Mouse (Mus musculus): ENCODE measurements at regions not wholly inside any gene's neighbourhood (a gene's known extent, or its start where the extent isn't known, plus 50 kb on each side); places are given as distances from the start of the nearest gene placed in this dataset.

DNA sequence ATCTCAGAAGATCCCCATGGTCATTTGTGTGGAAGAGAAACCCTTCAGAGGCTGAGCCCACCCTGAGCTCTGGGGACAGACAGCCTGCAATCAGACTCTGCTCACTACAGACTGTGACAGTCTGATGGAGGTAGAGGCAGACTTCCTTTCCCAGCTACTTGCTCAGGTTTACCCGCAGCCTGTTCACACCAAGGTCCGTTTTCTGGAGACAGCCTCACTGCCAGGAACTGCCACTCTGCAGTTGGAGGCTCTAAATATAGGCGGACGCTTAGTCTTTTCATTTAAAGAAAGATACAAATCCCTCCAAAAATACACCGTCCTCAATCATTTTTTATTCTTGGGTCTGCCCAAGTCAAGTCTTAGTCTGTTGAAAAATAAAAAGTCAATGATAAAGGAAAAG, 135.6 kb downstream of the Abhd5 start:
- TF ChIP-seq GATA1 (IDR thresholded peaks at IDR 0.05; ENCODE audit: borderline replicate concordance, low read length), result no peak
- TF ChIP-seq FLI1 (IDR thresholded peaks at IDR 0.05; ENCODE audit: low read length), result no peak

Measured in megakaryocyte, embryonic 14.5 days (primary cell).